Mouse (Mus musculus) heart, postnatal 0 days (tissue): ENCODE data around the gene E130114P18Rik.

Experiments
- CTCF ChIP-seq: IDR thresholded peaks from 2 replicates; pipeline ENCODE4 v1.5.1; 2016; ENCODE audit warnings: antibody characterized with exemption, control low read depth, low read depth
- EP300 ChIP-seq: IDR thresholded peaks from 2 replicates; pipeline ENCODE4 v1.6.1; 2016; ENCODE audit warnings: antibody characterized with exemption, low read depth

GRCm38 (mm10) chr4:97816001-97816400, 38.1 kb upstream of the E130114P18Rik start:
- TF ChIP-seq EP300 (no peak), CTCF (no peak)
